Mouse (Mus musculus): ENCODE measurements around the gene Armcx1.

Gene Armcx1

DNA sequence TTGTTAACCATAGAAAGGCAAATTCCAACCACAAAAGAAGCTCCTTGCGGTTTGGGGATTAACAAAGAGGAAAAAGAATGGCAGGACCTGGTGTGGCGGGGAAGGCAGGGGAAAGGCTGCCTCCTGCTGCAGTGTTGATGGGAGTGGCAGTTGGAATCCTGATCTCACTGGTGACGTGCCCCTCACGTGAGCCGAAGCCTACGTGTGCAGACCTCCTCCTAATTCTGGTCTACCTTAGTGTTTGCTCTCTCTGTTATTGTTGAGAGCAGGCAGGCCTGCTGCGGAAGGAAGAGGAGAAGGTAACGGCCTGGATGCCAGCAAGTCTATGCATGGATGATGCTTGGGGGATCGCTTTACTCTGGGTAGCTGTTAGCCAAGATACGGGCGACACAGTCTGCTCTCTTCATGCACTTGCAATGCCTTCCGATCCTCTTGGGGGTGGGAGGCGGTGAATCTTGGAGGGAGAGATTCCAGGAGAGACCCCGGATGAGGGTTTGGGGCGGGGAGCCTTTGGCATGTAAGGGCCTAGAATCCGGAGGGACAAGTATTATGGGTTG, at the start of gene Armcx1:
Gene Armcx1, plus strand, starts transcription at position 212 of the 557 bp plus-strand sequence.
- no peak for TF ChIP-seq GATA4 (IDR thresholded peaks at IDR 0.05; ENCODE audit: insufficient replicate concordance, low read length)

- no peak for TF ChIP-seq GATA4 (IDR thresholded peaks at IDR 0.05; ENCODE audit: insufficient replicate concordance, low read length)
Observed at GRCm38 (mm10) chrX:134675022-134675421, 42.7 kb upstream of the Armcx1 start.

DNA sequence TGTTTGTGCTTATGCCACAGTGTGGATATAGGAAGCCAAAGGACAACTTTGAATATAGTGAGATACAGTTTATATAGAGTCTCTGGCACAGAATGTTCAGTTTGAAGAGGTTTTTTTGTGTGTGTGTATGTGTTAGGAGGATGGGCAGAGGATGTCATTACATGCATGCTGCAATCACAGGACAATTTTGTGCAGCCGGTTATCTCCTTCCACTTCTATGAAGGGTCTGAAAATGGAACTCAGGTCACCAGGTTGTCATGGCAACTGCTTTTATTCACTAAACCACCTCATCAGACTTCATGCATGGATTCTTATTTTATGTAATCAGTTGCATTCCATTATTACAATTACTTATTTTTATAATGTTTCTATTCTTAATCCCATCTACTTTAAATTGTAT, 41.8 kb upstream of the Armcx1 start:
- no peak for TF ChIP-seq GATA4 (IDR thresholded peaks at IDR 0.05; ENCODE audit: insufficient replicate concordance, low read length)

DNA sequence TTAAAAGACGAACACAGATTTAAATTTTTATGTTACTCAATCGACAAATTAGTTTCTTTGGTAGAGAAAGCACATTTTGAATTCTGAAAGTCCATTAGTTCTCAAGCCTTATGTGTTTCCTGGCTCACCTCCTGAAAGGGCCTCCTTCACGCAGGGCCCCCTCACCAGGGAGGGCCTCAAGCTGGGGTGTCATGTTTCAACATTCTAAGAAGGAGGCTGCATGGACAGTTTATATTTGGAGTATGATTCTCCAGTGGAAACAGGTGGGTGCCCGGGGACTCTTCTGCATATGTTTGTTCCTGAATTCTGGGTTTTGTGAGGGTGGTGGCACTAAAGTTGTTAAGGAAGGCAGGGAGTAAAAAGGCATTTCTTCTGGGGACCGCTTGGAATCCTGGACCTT, 32.8 kb upstream of the Armcx1 start:
- no peak for TF ChIP-seq GATA4 (IDR thresholded peaks at IDR 0.05; ENCODE audit: insufficient replicate concordance, low read length)

GRCm38 (mm10) chrX:134686267-134686666, 31.5 kb upstream of the Armcx1 start, which contains the start of gene Armcx4:
Gene Armcx4 (plus strand): TSS chrX:134686519.
- no peak for TF ChIP-seq GATA4 (IDR thresholded peaks at IDR 0.05; ENCODE audit: insufficient replicate concordance, low read length)

DNA sequence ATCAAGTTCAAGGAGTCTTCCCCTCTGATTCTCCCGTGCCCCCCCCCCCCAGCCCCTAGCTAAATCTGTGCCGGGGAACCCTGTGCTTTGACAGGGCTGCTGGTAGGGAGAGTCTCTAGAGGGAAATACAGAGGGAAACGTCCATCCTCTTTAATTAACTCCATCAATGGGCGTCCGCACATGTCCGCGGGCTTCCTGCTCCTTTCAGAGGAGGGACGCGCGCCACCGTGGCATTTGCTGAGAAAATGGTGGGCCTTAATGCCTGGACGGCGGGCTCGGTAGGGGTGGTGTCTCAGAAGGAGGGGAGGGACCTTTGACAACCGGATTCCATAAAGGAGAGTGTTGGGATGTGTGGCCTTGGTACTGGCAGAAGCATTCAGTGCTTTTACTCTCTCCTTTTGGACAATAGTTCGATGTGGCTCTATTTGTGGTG, 31.0 kb upstream of the Armcx1 start:
- no peak for TF ChIP-seq GATA4 (IDR thresholded peaks at IDR 0.05; ENCODE audit: insufficient replicate concordance, low read length)

DNA sequence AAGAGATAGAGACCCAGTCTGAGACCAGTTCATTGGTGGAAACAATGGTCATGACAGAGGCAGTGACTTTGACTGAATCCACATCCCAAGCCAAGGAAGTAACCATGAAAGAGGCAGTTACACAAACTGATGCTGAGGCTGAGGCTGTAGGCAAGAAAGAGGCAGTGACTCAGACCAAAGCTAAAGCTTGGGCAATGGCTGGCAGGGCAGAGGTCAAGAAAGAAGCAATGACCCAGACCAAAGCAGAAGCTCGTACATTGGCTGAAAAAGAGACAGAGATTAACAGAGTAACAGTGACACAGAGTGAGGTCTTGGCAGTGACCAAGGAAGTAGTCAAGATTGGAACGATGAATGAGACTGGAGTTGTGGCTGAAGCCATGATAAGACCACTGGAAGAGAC, 28.1 kb upstream of the Armcx1 start:
- no peak for TF ChIP-seq GATA4 (IDR thresholded peaks at IDR 0.05; ENCODE audit: insufficient replicate concordance, low read length)

- no peak for TF ChIP-seq GATA4 (IDR thresholded peaks at IDR 0.05; ENCODE audit: insufficient replicate concordance, low read length)
Observed at GRCm38 (mm10) chrX:134690871-134691539, 26.8 kb upstream of the Armcx1 start.

DNA sequence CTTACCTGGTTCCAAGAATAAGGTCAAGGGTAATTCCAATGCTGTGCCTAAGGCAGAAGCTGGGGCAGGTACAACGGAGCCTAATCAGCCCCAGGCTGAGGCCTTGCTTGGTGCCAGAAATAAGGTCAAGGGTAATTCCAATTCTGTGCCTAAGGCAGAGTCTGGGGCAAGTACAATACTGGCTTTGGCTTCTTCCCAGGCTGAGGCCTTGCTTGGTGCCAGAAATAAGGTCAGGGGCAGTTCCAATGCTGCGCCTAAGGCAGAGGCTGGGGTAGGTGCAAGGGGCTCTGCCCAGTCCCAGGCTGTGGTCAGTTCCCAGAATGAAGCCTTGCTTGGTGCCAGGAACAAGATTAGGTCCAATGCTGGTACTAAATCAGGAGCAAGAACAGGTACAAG, 26.2 kb upstream of the Armcx1 start:
- TF ChIP-seq GATA4 (IDR thresholded peaks at IDR 0.05; ENCODE audit: insufficient replicate concordance, low read length), result no peak

DNA sequence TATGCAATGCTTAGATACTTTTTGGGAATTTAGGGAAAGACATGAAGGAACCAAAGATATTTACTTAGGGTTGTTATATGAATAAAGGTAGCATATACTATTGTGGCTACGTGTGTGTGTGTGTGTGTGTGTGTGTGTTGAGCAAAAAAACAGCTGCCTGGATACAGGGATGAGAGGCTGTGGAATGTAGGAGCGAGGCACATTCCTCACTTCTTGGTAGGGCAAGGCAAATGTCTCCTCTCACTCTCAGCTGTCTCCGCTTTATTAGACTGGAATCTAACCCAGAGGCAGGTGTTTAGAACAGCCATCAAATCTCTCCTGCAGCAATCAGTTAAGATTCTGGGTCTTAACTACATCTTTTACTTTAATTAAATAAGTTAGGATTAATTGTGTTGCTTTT, 900 bp upstream of the Armcx1 start:
- no peak for TF ChIP-seq GATA4 (IDR thresholded peaks at IDR 0.05; ENCODE audit: insufficient replicate concordance, low read length)

- no peak for TF ChIP-seq GATA4 (IDR thresholded peaks at IDR 0.05; ENCODE audit: insufficient replicate concordance, low read length)
Observed at GRCm38 (mm10) chrX:134718524-134718923, 761 bp downstream of the Armcx1 start.

DNA sequence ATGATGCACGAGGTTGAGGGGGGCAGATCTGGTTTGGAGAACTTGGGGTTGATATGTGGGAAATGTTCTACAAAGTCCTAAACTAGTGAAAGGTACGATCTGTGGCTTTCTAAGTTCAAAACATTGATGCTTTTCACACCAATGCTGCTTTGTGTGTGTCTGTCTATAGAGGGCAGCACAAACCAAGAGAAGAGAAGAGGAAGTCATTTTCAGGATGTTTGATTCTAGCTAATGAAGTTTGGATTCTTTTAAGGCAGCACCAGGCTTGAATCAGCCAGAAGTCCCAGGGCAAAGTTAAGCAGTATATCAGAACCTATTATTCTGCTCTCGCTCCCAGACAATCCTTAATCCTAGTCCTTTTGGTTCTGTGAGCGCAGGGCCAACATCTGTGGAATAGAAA, 12.0 kb downstream of the Armcx1 start:
- TF ChIP-seq GATA4 (IDR thresholded peaks at IDR 0.05; ENCODE audit: insufficient replicate concordance, low read length), result no peak

- TF ChIP-seq GATA4 (IDR thresholded peaks at IDR 0.05; ENCODE audit: insufficient replicate concordance, low read length), result no peak
Observed at GRCm38 (mm10) chrX:134737796-134738195, 20.0 kb downstream of the Armcx1 start.

- no peak for TF ChIP-seq GATA4 (IDR thresholded peaks at IDR 0.05; ENCODE audit: insufficient replicate concordance, low read length)
Observed at GRCm38 (mm10) chrX:134739160-134739559, 21.4 kb downstream of the Armcx1 start.

DNA sequence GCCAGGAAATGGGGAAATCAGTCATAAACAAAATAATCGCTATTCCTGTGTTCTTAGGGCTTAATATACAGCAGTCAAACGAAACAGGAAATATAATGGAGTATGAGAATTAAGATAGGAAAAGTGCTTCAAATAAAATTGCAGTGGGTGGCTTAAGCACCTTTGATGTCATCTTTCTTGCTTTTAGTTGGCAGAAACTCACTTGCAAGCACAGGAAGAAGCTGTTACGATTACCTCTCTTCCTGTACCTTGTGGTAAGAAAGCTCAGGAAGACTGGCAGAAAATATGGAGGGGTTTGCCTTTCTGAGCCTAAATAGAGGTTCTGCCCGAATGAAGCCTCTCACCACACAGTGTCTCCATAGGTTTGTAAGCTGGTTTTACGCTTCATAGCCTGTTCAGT, 24.1 kb downstream of the Armcx1 start:
- TF ChIP-seq GATA4 (IDR thresholded peaks at IDR 0.05; ENCODE audit: insufficient replicate concordance, low read length), result no peak

DNA sequence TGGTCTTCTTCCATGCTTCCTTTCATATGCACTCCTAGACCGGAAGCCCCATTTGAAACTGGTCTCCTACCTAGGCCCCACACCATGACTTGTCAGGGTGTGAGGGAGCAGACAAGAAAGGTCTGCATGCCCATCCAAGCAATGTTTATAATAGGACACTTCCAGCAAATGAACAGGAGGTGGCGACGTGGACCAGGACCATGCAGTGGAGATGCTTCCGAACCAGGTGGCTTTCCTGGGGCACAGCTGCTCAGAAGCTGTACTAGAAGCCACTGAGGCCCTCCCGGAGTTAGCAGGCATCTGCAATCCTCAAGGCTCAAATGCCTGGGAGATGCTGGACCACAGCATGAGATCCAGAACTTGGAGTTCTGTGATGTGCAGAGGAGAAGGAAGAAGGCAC, 28.7 kb downstream of the Armcx1 start:
- no peak for TF ChIP-seq GATA4 (IDR thresholded peaks at IDR 0.05; ENCODE audit: insufficient replicate concordance, low read length)

All from liver, adult (tissue).